Mouse (Mus musculus) left cerebral cortex, adult 11 months (tissue): ENCODE measurements around the gene C530025M09Rik.

Source experiments
- DNase-seq: peaks from one replicate; pipeline ENCODE4 v3.0.0; 2022; ENCODE audit warnings: low spot score

The C530025M09Rik gene

GRCm38 (mm10) chr2:149804599-149805140 lies 26.3 kb downstream of the C530025M09Rik start:
- DNase-seq = no peak

GRCm38 (mm10) chr2:149798613-149799012 lies 32.4 kb downstream of the C530025M09Rik start:
- DNase-seq = no peak
